Mouse (Mus musculus) embryo, embryonic 9.5 days (tissue): ENCODE measurements around the gene Fbxw21.

Experiments
- DNase-seq: peaks from one replicate; pipeline ENCODE4 v3.0.0-alpha.2; 2017; ENCODE audit errors: extremely low spot score

Fbxw21 gene

DNA sequence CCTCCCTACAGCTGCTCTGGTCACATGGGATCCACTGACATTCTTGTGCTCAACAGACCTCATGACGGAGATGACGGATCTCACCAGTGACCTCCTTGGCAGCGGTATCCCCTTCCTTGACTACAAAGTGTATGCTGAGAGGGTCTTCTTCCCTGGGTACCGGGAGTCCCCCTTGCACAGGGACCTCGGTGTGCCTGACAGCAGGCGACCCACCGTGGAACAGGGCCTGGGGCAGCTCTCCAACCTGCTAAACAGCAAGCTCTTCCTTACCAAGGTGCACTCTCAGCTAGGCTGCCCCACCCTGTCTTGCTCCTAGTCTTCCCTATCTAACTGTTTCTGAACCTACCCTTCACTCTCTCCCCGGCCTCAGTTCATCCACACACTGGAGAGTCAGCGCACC lies 50.2 kb downstream of the Fbxw21 start:
- DNase-seq = no peak

DNA sequence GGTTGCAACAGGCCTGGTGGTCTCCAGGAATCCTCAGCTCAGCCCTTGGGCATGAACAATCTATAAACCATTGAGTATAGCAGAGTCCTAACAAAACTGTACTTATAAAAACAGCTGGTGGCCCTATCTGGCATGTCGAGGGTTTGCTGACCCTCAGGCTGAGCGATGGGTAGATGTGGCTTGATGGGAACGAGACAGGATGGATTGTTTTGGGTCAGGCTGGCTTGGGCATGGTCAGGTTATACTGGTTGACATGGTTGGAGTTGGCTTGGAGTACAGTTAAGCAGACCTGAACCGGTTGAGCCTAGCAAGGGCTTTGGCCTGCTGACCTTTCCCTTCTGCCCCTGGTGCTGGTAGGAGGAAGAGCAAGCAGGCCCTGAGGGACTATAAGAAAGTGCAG lies 50.7 kb downstream of the Fbxw21 start:
- no peak for DNase-seq

DNA sequence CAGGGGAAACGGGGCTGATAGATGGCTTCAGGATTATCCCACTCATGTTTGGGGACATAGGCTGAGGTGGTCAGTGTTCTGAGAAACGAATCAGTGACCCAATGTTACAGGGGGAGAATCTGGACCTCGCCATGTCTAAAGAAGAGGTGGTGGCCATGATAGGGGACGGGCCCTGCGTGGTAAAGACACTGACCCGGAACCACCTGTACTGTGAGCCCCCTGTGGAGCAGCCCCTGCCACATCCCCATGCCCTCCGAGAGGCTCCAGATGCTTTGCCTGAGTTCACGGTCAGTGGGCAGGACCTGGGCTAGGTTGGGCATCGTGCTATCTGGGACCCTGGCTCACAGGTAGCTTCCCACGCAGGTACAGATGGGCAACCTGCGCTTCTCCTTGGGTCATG lies 51.6 kb downstream of the Fbxw21 start:
- DNase-seq = no peak

DNA sequence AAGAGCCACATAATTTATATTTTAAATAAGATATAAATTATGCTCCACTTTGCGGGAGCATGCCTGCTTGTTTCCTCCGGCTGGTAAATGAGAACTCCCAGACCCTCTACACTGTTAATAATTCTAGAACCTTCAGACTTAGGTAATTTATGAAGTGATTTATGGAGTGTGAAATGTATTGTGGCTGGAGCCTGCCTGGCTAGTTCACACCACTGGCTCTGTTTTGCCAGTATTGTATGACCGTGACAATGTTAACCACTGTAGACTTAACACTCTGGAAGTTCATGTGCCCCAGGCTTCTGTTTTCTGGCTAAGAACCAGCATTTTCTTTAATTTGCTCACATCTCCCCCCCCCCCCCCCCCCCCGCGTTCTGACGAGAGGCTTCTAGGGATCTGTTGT lies 54.5 kb downstream of the Fbxw21 start:
- DNase-seq = no peak

DNA sequence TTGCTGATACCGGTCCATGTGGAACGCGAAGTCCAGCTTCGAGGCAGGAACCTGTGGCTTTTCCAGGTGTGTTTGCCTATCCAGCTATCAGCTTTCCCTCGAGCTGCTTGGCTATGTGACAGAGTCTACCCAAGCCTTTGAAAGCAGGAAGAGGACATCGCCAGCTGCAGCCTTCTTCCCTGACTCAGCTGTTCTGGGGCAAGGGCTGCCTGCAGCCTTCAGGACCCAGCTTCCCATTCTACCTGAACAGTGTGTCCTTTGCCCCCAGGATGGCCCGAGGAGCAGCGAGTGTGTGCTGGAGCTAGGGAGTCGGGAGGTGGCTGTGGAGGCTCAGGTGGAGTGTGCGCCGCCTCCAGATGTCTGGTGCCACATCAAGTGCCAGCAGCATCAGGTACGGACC lies 56.2 kb downstream of the Fbxw21 start:
- no peak for DNase-seq

DNA sequence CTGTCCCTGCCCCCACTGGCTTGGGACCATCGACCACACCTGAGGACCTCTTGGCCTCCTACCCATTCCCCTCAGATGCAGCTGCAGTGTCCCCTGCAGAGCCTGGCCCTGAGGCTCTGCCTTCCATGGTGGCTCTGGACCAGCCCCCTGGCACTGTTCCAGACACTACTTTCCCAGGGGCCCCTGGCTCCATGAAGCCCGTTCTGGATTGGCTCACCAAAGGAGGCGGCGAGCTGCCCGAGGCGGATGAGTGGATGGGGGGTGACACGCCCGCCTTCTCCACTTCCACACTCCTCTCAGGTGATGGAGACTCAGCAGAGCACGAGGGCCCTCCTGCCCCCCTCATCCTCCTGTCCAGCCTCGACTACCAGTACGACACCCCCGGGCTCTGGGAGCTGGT lies 56.8 kb downstream of the Fbxw21 start:
- DNase-seq = no peak

DNA sequence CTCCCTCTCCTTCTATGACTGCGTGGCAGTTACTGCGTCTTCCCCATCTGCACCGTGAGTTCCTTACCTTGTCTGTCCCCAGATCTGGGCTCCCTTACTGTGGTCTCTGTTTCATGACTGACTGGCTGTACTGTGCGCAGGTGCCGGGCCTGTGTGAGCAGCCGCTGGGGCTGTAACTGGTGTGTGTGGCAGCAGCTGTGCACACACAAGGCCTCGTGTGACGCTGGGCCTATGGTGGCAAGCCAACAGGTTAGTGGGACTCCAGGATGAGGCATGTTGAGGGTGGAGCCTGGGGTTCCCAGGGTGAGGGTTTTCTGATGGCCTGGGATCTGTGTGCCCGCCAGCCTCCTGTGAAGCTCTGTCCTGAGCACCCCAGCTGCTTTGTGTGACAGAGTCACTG lies 57.8 kb downstream of the Fbxw21 start:
- no peak for DNase-seq

DNA sequence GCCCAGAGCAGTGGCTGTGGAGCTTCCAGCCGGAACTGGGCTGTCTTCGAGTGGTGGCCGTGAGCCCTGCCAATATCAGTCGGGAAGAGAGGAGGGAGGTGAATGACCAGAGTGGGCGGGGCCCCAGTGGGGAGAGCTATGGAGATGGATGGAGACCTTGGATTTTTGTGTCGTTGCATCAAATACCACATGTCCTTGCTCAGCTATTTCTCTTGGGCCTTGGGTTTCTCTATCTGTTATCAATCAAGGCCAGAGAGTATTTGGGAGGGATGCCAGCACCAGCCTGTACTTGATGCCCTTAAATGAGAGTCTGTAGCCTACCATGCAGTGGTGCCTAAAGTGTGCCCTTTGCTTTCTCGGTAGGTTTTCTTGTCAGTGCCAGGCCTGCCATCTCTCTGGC lies 58.6 kb downstream of the Fbxw21 start:
- no peak for DNase-seq

DNA sequence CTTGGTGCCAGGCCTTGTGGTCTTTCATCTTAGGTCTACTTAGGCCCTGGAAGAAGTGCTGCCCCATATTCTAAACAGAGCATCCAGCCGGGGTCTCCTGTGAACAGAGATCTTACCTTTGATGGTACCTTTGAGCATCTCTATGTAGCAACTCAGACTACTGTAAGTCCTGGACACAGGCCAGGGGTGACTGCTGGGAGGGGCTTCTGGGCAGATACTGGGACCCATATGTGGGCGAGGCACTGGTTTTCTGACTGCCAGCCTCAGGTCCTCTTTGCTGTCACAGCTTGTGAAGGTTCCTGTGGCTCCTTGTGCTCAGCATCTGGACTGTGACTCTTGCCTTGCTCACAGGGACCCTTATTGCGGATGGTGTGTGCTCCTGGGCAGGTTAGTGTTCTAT lies 59.3 kb downstream of the Fbxw21 start:
- DNase-seq = no peak

DNA sequence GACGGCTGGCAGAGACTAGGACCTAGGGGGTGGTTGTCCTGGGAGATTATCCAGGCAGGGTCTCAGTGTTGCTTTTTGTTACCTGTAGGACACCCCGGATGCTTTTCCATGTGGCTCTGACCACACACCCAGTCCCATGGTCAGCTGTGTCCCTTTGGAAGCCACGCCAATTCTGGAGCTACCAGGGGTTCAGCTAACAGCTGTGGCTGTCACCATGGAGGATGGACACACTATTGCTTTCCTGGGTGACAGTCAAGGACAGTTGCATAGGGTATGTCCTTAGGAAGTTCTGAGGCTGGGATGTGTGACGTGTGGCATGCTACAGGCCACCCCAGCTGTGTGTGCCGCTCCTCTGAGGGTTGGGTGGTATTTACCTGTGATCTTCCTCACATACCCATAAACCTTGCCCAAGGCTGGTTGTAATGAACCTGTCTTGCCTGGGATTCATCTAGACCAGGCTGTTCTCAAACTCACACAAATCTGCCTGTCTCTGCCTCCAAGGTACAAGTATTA lies 59.9 kb downstream of the Fbxw21 start:
- DNase-seq = no peak

DNA sequence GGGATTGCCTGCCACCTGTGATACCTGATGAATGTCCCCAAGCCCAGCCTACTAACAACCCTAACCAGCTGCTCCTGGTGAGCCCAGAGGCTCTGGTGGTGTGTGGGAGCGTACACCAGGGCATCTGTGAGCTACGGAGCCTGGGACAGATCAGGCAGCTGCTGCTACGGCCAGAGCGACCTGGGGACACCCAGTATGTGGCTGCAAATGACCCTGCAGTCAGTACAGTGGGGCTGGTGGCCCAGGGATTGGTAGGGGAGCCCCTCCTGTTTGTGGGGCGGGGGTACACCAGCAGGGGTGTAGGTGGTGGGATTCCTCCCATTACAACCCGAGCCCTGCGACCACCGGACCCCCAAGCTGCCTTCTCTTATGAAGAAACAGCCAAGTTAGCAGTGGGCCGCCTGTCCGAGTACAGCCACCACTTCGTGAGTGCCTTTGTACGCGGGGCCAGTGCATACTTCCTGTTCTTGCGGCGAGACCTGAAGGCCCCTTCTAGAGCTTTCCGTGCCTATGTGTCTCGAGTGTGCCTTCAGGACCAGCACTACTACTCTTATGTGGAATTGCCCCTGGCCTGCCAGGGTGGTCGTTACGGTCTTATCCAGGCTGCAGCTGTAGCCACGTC lies 61.4 kb downstream of the Fbxw21 start:
- DNase-seq = no peak

DNA sequence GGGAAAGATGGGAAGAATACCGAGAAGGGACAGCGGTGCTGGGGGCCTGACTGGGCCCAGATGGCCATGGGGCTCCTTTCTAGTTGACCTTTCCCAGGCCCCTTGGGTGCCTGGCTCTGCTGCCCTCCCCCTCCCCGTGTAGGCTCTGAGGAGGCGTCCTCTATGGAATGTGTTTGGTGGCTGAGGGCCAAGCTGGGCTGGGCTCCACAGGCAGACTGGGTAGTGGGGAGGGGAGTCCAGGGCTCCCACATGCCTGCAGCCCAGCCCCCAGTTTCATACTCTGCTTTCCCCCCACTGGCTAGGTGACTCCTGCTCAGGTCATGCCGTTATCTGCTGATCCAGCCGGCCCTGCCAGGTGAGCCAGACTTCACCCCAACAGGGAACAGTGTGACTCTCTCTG lies 62.9 kb downstream of the Fbxw21 start:
- DNase-seq = no peak

DNA sequence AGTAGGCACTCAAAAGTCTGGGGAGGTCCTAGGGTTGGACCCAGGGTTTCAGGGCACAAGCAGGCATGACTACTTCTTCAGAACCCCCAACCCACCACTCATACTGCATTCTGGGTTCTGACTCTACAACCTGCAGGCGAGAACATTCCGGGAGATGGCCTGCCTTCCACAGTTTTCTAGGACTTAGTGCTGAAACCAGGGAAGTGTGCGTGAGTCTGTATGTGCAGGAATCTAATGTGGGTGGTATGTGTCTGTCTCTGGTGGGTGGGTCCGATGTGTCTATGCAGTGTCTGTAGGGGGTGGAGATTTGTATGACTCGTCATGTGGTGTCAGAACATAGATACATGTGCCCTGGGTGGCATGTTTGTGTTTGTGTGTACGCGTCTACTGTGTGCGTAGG lies 63.5 kb downstream of the Fbxw21 start:
- no peak for DNase-seq

DNA sequence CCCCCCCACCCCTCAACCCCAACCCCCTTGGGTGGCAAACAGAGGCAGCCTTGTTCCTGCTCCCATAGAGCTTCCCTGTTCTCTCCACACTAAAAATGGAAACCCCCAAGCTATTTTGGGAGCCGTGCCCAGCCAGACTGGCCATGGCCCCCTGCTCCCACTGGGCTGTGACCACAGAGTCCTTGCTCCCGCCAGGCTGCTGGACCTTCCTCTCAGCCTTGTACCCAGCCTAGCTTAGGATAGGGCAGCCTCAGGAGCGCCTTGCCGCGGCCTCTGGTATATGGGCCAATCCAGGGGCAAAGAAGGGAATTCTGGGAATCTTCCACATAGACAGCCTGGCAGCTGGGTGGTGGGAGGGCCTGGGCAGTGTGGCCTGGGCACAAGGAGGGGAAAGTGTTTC lies 64.0 kb downstream of the Fbxw21 start:
- DNase-seq = no peak

DNA sequence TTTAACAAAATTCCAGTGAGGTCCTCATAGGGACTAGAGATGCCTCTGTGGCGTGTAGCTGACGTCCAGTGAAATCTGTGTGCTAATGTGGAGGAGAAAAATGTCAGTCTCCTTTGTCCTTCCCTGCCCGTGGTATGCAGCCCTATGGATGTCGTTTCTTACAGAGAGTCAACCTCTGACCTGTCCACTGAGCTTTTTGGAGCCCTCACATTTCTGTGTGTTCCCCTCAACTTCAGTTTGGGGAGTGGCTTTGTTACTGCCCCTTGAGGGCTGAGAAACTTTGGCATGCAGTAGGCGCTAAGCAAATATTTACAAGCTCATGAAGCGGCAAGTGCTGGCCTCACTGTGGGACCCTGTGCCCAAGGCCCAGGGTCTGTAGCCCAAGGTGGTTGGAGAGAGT lies 64.5 kb downstream of the Fbxw21 start:
- DNase-seq = peak; percentile 26

DNA sequence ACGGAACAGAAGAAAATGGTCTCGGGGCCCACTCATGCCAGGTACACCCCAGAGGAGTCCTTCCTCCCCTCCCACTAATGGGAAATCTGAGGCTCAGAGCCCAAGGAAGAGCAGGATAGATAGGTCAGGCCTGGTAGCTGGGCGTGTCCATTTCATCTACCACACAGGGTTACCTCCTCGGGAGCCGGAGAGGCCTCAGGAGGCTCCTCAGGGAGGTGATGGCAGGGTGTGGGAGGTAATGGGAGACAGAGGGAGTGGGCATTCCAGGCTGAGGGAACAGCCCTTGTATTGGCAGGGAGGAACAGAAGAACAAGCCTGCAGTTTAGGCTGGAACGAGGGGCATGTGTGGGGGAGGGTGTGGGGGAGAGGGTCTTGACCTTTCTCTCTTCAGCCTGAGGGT lies 65.0 kb downstream of the Fbxw21 start:
- DNase-seq = peak; percentile 28

DNA sequence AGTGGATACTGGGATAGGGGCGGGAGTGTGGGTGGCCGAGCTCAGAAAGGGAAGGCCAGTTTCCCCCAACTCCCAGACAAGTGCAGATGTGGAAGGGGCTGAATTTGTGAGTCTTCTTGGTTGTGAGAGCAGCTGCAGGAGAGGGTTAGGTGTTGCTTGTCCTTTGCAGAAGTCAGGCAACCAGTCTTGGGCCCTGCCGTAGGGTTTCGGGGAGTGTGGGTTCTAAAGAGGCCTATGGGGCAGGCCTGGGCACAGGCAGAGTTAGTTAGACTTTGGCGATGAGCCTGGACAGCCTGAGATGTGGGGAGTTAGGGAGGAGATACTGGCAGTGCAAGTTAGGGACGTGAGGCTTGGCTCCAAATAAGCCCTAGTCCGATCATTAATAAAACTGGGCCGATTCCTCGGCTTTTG lies 65.6 kb downstream of the Fbxw21 start:
- DNase-seq = no peak

DNA sequence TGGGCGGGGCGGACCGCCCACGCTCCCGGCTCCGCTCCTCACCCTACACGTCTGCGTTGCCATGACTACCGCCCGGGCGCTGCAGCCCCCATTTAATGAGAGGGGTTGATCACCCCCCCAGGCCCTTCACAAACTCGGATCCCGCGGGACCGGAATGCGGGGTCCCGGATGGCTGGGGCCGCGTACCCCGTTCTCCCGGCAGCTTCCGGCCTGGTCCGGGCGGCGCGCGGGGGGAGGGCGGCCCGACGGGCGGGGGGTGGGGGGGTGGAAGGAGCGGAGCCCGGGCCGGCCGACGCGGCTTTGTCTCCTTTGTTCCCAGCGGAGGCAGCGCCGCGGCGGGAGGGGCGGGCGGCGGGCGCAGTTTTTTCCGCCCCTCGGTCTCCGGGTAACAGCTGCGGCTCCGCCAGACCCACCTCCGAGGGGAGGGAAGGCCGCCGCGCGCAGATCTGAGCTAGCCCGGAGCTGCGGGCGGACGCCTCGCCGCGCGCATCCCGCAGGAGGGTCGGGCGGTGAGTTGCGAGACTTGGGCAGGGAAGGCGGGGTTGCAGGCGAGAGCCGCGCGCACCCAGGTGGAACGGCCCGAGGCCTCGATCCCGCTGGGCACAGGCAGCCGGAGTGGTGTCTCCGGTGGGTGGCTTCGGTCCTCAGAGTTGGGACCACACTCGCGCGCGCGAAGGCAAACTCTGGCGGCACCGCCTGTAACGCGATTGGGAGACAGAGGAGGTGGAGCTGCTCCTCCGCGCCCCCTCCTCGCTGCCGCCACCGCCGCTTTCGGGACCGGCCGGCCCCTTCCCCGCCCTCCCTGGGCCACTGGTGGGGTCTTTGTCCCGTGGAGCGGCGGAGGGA lies 66.5 kb downstream of the Fbxw21 start, which contains the start of gene Plxnb1:
Gene Plxnb1, plus strand, starts transcription at position 253 of the 846 bp plus-strand sequence.
- DNase-seq = peak; percentile 85

DNA sequence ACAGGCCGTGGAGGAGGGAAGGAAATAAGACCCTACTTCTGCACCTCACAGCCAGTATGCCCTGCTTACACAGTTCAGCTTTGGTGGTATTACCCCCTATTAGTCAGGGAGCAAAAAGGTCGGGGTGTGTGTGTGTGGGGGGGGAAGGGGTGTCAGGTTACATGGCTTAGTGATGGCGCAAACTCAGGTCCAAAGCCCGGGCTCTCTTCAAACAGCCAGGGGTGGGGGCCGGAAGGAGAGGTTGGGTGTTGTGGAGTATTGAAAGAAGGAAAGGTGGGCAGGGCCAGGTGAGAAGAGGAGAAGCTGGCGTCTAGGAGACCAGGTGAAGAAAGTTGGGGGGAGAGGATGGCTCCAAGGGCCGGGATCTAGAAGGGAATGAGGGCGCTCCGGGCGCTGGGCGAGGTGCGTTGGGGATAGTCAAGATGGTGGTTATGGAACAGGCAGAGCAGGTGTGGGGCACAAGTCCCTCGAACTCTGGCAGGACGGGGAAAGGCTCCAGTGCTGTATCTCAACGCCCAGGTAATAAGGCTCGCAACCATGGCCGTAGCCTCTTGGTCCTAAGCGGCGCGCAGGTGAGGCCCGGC lies 67.2 kb downstream of the Fbxw21 start:
- peak; percentile 71 for DNase-seq

DNA sequence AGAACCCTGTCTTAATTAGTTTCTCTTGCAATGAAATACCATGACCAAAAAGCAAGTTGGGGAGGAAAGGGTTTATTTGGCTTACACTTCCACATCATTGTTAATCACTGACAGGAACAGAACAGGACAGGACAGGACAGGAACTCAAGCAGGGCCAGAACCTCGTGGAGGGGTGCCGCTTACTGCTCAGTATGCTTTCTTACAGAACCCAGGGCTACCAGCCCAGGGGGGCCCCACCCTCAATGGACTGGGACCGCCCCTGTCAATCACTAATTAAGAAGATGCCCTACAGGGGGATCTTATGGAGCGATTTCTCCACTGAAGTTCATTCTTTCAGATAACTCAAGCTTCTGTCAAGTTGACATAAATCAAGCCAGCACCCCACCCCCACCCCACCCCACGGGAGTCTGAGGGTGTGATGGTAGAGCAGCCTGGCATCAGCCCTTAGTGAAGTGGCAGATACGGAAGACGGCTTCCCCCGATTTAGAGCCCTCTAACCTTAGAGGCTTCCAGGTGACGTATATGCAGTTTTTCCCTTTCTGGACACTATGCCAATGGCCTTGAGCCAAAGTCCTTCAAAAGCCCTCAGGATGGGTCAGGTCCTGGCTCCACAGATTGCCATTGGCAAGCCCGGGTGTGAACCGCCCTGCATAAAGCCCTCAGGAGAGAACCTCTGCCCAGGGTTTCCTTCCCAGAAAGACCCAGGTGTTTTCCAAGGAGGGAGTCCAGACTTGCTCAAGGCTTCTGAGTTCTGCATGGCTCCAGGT lies 67.9 kb downstream of the Fbxw21 start:
- no peak for DNase-seq

DNA sequence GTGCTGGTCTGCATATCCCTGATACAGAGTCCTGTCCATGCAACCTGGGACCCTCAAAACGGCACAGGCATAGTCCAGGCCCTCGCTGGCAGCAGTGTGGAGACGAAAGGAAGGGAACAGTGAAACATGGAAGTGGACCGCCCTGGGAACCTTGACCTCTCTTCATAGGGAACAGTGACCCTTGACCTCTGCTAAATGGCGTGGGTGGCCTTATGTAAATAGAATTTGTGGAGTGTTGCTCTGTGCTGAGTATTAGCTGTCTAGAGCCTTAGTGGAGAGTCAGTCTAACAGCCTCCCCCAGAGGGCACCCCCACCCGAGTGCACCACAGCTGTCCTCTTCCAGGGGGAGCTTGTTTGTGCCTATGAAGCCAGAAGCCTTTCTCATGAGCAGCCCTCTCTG lies 69.0 kb downstream of the Fbxw21 start:
- peak; percentile 41 for DNase-seq

DNA sequence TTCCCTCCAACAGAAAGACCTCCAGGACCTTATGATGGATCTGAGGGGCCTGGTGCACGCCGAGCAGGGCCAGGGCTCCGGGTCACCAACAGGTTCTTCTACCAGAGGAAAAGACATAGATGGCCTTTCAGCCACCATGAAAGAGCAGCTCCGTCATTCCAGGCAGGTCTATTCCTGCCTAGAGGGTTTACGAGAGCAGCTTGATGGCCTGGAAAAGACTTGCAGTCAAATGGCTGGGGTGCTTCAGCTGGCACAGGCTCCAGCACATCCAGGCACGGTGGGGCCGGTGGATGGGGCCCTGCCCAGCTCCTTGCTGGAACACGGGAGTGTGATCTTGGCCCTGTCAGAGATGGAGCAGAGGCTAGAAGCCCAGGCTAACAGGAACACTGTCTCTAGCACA lies 70.0 kb downstream of the Fbxw21 start:
- DNase-seq = no peak
